Mouse (Mus musculus): ENCODE results near the gene Hfe. TPM values are rescaled to one million over a fixed set of nuclear protein-coding genes. Genes with fewer than 3 reads are reported as not detected.
A peak's percentile ranks its signal among the peaks of the same experiment; 100 is the strongest.
"Not testable (repeated sequence)": the region's sequence is repeated elsewhere in the genome, so short reads cannot be mapped to it uniquely, and the experiment has no call there.

Hfe gene
- polyA plus RNA-seq, 1 experiment from 2014 or later: 3.3 TPM

- Histone ChIP-seq H3K27me3 (no peaks in the 10 kb centered on the region), H3K36me3 (no peaks in the 10 kb centered on the region), H3K4me1 (peaks cover 13% of the 10 kb centered on the region), H3K27ac (replicated peaks) (no peak overlapping the region), H3K4me2 (replicated peaks) (no peak overlapping the region), H3K9me3 (no peaks in the 10 kb centered on the region), H3K4me3 (no peak overlapping the region), H3K9ac (replicated peaks) (no peak overlapping the region)
- WGBS: 89% methylated on average over 2 of the region's 2 CpGs
- ATAC-seq (ENCODE audit: low FRiP score, low read depth): no peak
These were observed 21.2 kb downstream of the Hfe start for GRCm38 (mm10) chr13:23689459-23689858.

DNA sequence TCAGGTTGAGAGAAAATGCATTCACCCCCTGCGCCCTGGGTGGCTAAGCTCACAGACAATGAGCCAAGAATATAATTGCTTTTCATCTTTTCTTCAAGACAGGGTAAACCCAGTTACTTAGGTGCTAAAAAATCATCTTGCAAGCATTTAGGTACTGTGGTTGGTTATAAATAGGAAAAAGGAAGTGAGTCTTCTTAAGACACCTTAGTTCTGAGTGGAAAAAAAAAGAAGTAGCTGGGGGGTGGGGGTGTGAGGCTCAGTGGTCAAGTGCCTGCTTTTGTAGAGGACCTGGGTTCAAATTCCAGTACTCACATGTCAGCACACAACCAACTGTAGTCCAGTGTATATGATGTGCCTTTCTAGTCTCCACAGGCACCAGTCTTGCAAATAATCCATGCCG is 21.7 kb downstream of the Hfe start:
- Histone ChIP-seq H3K4me1 (peaks cover 13% of the 10 kb centered on the region), H3K4me2 (replicated peaks) (no peak overlapping the region), H3K9ac (replicated peaks) (no peak overlapping the region), H3K27ac (replicated peaks) (no peak overlapping the region), H3K36me3 (no peaks in the 10 kb centered on the region), H3K4me3 (no peak overlapping the region), H3K9me3 (no peaks in the 10 kb centered on the region), H3K27me3 (no peaks in the 10 kb centered on the region)
- ATAC-seq (ENCODE audit: low FRiP score, low read depth): no peak
- WGBS: 91% methylated on average over 2 of the region's 2 CpGs

GRCm38 (mm10) chr13:23687907-23688306 is 22.7 kb downstream of the Hfe start:
- Histone ChIP-seq H3K36me3 (no peaks in the 10 kb centered on the region), H3K4me2 (replicated peaks) (no peak overlapping the region), H3K4me3 (no peak overlapping the region), H3K9ac (replicated peaks) (no peak overlapping the region), H3K27ac (replicated peaks) (no peak overlapping the region), H3K4me1 (peaks cover 16% of the 10 kb centered on the region), H3K9me3 (no peaks in the 10 kb centered on the region), H3K27me3 (no peaks in the 10 kb centered on the region)
- ATAC-seq (ENCODE audit: low FRiP score, low read depth): no peak
- WGBS: 92% methylated on average over 7 of the region's 7 CpGs

GRCm38 (mm10) chr13:23687181-23687580 is 23.5 kb downstream of the Hfe start:
- Histone ChIP-seq H3K4me2 (replicated peaks) (no peak overlapping the region), H3K9me3 (no peaks in the 10 kb centered on the region), H3K9ac (replicated peaks) (no peak overlapping the region), H3K4me3 (no peak overlapping the region), H3K27me3 (no peaks in the 10 kb centered on the region), H3K4me1 (peaks cover 20% of the 10 kb centered on the region), H3K36me3 (no peaks in the 10 kb centered on the region), H3K27ac (replicated peaks) (no peak overlapping the region)
- 89% methylated on average over 4 of the region's 4 CpGs for WGBS
- ATAC-seq (ENCODE audit: low FRiP score, low read depth): no peak

DNA sequence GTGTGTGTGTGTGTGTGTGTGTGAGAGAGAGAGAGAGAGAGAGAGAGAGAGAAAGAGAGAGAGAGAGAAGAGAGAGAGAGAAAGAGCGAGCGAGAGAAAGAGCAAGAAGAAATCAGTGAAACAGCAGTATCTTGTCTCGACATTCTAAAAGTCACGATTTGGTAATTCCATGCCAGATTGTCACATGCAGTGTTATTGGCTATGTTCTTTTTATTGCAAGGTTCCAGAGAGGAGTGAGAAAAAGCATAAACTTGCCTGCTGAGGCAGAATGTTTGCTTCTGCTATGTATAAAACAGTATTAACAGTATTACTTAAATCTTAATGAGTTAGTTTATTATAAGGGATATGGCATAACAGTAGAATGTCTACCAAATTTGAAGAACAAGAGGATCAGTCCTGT is 24.7 kb downstream of the Hfe start:
- Histone ChIP-seq H3K4me1 (peaks cover 20% of the 10 kb centered on the region), H3K36me3 (no peaks in the 10 kb centered on the region), H3K4me2 (replicated peaks) (peak overlapping the region; percentile 68), H3K9me3 (no peaks in the 10 kb centered on the region), H3K9ac (replicated peaks) (peak overlapping the region; percentile 66), H3K27ac (replicated peaks) (peak overlapping the region; percentile 96), H3K4me3 (peak overlapping the region; percentile 47), H3K27me3 (no peaks in the 10 kb centered on the region)
- WGBS: 66% methylated on average over 4 of the region's 4 CpGs
- no peak for ATAC-seq (ENCODE audit: low FRiP score, low read depth)

DNA sequence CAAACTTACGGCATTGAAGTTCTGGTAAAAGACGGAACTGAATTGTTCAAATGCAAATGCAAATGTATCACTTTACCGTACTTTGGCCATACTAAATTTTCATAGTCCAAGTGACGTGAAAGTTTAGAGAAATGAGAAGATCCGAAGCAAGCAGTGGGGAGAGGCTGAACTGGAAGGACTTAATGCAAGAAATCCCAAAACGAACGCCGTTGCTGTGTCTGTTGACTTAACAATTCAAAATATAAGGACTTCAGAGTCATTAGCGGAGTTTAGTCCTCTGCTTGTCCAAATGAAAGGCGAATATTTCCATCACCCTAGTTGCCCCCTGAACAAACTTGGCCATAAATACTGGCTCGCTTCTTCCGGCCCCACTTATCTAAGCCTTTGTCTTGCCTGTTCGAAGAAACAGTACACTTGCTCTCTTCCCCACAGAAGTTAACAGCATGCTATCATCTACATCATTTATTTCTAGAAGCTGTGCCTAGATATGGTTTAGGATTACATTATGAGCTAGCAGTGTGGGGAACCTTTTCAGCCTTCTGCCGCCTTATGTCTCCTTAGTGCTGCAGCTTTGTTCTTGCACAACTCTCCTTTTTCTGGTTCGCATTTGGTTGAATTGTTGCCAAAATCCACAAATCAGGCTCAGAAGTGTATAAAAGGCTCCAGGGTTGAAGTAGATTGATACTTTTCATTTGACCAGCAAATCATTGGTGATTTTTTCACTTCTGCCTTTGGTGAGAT is 25.4 kb downstream of the Hfe start:
- H3K9ac ChIP-seq (replicated peaks): peak overlapping the region; percentile 66
- no peaks in the 10 kb centered on the region for H3K36me3 ChIP-seq
- H3K27me3 ChIP-seq: no peaks in the 10 kb centered on the region
- peak overlapping the region; percentile 68 for H3K4me2 ChIP-seq (replicated peaks)
- 10% methylated on average over 15 of the region's 15 CpGs for WGBS
- H3K4me1 ChIP-seq: peaks cover 20% of the 10 kb centered on the region
- H3K4me3 ChIP-seq: peak overlapping the region; percentile 47
- no peak for ATAC-seq (ENCODE audit: low FRiP score, low read depth)
- H3K27ac ChIP-seq (replicated peaks): peak overlapping the region; percentile 96
- no peaks in the 10 kb centered on the region for H3K9me3 ChIP-seq

GRCm38 (mm10) chr13:23684295-23684945 is 26.2 kb downstream of the Hfe start:
- ATAC-seq (ENCODE audit: low FRiP score, low read depth): peak; percentile 36
- WGBS: under 1% methylated on average over 17 of the region's 37 CpGs
- H3K4me2 ChIP-seq (replicated peaks): peak overlapping the region; percentile 68
- peak overlapping the region; percentile 66 for H3K9ac ChIP-seq (replicated peaks)
- not testable (repeated sequence) for H3K9me3 ChIP-seq, H3K27me3 ChIP-seq, H3K36me3 ChIP-seq
- peak overlapping the region; percentile 47 for H3K4me3 ChIP-seq
- peak overlapping the region; percentile 96 for H3K27ac ChIP-seq (replicated peaks)
- peaks cover 20% of the 10 kb centered on the region for H3K4me1 ChIP-seq

GRCm38 (mm10) chr13:23683755-23684281 is 26.8 kb downstream of the Hfe start, which contains the start of the genes Hist1h2ac and Hist1h2bc:
Gene Hist1h2ac, minus strand, starts transcription at chr13:23683948.
Gene Hist1h2bc, plus strand, starts transcription at chr13:23684199.
- no peaks in the 10 kb centered on the region for H3K9me3 ChIP-seq
- peaks cover 20% of the 10 kb centered on the region for H3K4me1 ChIP-seq
- peak within 1 kb of the TSS; percentile 96 for H3K27ac ChIP-seq (replicated peaks)
- no peaks in the 10 kb centered on the region for H3K36me3 ChIP-seq
- peak; percentile 99 for ATAC-seq (ENCODE audit: low FRiP score, low read depth)
- peak within 1 kb of the TSS; percentile 66 for H3K9ac ChIP-seq (replicated peaks)
- H3K27me3 ChIP-seq: no peaks in the 10 kb centered on the region
- under 1% methylated on average over 27 of the region's 32 CpGs for WGBS
- H3K4me2 ChIP-seq (replicated peaks): peak within 1 kb of the TSS; percentile 68
- H3K4me3 ChIP-seq: peak within 1 kb of the TSS; percentile 47

GRCm38 (mm10) chr13:23682947-23683754 is 27.5 kb downstream of the Hfe start:
- H3K4me1 ChIP-seq: peaks cover 20% of the 10 kb centered on the region
- H3K9ac ChIP-seq (replicated peaks): peak overlapping the region; percentile 59
- WGBS: 10% methylated on average over 17 of the region's 30 CpGs
- peak overlapping the region; percentile 93 for H3K27ac ChIP-seq (replicated peaks)
- not testable (repeated sequence) for H3K9me3 ChIP-seq; H3K36me3 ChIP-seq; ATAC-seq (ENCODE audit: low FRiP score, low read depth); H3K27me3 ChIP-seq
- peak overlapping the region; percentile 42 for H3K4me3 ChIP-seq
- H3K4me2 ChIP-seq (replicated peaks): peak overlapping the region; percentile 68

DNA sequence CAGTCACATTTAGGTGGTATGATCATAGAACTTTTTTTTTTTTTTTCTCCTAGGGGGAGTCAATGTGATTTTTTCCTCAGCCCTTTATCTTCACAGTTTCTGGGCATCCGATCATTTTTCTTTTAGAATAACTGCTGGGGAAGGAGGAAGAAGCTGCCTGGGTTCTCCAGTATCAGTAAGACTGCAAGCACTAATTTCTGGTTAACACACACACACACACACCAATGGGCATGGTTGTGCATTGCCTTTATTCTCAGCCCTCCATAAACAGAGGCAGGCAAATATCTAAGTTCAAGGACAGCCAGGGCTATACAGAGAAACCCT is 28.1 kb downstream of the Hfe start:
- Histone ChIP-seq H3K36me3 (no peaks in the 10 kb centered on the region), H3K9me3 (no peaks in the 10 kb centered on the region), H3K4me2 (replicated peaks) (peak overlapping the region; percentile 68), H3K4me3 (peak overlapping the region; percentile 42), H3K4me1 (peaks cover 20% of the 10 kb centered on the region), H3K27me3 (no peaks in the 10 kb centered on the region), H3K9ac (replicated peaks) (peak overlapping the region; percentile 59), H3K27ac (replicated peaks) (peak overlapping the region; percentile 93)
- 25% methylated on average over 1 of the region's 1 CpGs for WGBS
- no peak for ATAC-seq (ENCODE audit: low FRiP score, low read depth)

- Histone ChIP-seq H3K36me3 (no peaks in the 10 kb centered on the region), H3K9ac (replicated peaks) (no peak overlapping the region; the same call in 1 of the 2 replicates), H3K27ac (replicated peaks) (peak overlapping the region; percentile 93; the same call in 1 of the 2 replicates), H3K9me3 (no peaks in the 10 kb centered on the region), H3K27me3 (no peaks in the 10 kb centered on the region), H3K4me2 (replicated peaks) (no peak overlapping the region), H3K4me1 (peaks cover 20% of the 10 kb centered on the region), H3K4me3 (no peak overlapping the region)
- 85% methylated on average over 6 of the region's 6 CpGs for WGBS
- ATAC-seq (ENCODE audit: low FRiP score, low read depth): no peak
These were observed 28.6 kb downstream of the Hfe start for GRCm38 (mm10) chr13:23681990-23682582.

Measured in midbrain, embryonic 12.5 days (tissue).